Mouse (Mus musculus) intestine, embryonic 14.5 days (tissue): ENCODE data around the gene Slc26a10. TPM values are rescaled to one million over a fixed set of nuclear protein-coding genes. Genes with fewer than 3 reads are reported as not detected.
A peak's percentile ranks its signal among the peaks of the same experiment; 100 is the strongest.
"Not testable (repeated sequence)": the region's sequence is repeated elsewhere in the genome, so short reads cannot be mapped to it uniquely, and the experiment has no call there.

Source experiments
- ATAC-seq: fragments of 200-750 bp; cut with Nextera tagmentation; replicated peaks from 2 replicates; pipeline ENCODE4 v1.8.0; 2017; ENCODE audit warnings: low read depth, moderate number of reproducible peaks, moderate TSS enrichment, moderate library complexity; ENCODE audit not compliant: low FRiP score, low TSS enrichment
- DNase-seq: peaks from one replicate; pipeline ENCODE4 v3.0.0-alpha.2; 2018; ENCODE audit warnings: low spot score
- H3K27ac ChIP-seq: fragments of 300-500 bp; sonication (generic); 2 replicates; pipeline ENCODE4 v1.5.1; 2014; ENCODE audit warnings: low read depth, mild to moderate bottlenecking, control low read depth
- H3K27me3 ChIP-seq: fragments of 300-500 bp; sonication (generic); replicated peaks from 2 replicates; pipeline ENCODE4 v1.6.1; 2014; ENCODE audit warnings: low read length, control low read depth; ENCODE audit not compliant: control insufficient read depth, insufficient read depth
- H3K36me3 ChIP-seq: fragments of 300-500 bp; sonication (generic); 2 replicates; pipeline ENCODE4 v1.6.1; 2014; ENCODE audit warnings: low read length, control low read depth; ENCODE audit not compliant: control insufficient read depth, insufficient read depth
- H3K4me1 ChIP-seq: fragments of 300-500 bp; sonication (generic); replicated peaks from 2 replicates; pipeline ENCODE4 v1.6.1; 2014; ENCODE audit warnings: low read length, control low read depth, mixed read lengths; ENCODE audit not compliant: control insufficient read depth, insufficient read depth
- H3K4me2 ChIP-seq: fragments of 300-500 bp; sonication (generic); 2 replicates; pipeline ENCODE4 v1.6.1; 2014; ENCODE audit warnings: low read length
- H3K4me3 ChIP-seq: fragments of 300-500 bp; sonication (generic); 2 replicates; pipeline ENCODE4 v1.5.1; 2014; ENCODE audit warnings: low read depth, low read length, control low read depth, mixed read lengths
- H3K9ac ChIP-seq: fragments of 300-500 bp; sonication (generic); 2 replicates; pipeline ENCODE4 v1.6.1; 2014; ENCODE audit warnings: mild to moderate bottlenecking, low read length
- H3K9me3 ChIP-seq: fragments of 300-500 bp; sonication (generic); 2 replicates; pipeline ENCODE4 v1.6.1; 2016; ENCODE audit warnings: low read length, control low read depth; ENCODE audit not compliant: control insufficient read depth
- WGBS: fragments of 180-500 bp; shearing (Covaris S2); extraction: QIAGEN DNeasy Blood & Tissue Kit; methylation state at CpG from one replicate; pipeline ENCODE4 v1.1.7; 2014; 5-methylcytosine and 5-hydroxymethylcytosine counted together
- polyA plus RNA-seq: library from polyadenylated mRNA; unstranded; fragments of >200 nt; fragmentation: Nextera tagmentation; extraction: Ambion mirVana; gene quantifications from 2 replicates; pipeline ENCODE4 v1.2.1, GENCODE M21; 2014

The Slc26a10 gene
- polyA plus RNA-seq, 1 experiment from 2014 or later, result 1.3 TPM

DNA sequence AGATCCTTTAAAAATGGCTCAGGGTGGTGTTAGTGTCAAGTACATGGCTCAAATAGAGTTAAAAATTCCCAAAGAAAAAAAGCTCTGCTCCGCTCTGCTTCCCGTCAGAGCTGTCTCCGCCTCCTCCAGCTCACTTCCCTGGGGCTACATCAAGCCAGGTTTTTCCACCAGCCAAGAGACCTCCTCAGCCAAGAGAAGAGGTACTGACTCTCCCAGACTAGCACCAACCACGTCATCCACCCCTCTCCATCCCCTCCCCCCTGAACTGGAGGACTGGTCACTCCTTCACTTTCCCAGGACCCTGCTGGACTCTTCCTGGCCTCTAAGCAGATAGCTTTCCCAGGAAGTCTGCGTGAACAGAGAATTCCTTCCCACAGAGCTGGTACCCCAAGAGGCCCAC, 15.9 kb upstream of the Slc26a10 start:
- peaks cover 14% of the 10 kb centered on the region for H3K4me1 ChIP-seq
- H3K27me3 ChIP-seq, result no peaks in the 10 kb centered on the region

DNA sequence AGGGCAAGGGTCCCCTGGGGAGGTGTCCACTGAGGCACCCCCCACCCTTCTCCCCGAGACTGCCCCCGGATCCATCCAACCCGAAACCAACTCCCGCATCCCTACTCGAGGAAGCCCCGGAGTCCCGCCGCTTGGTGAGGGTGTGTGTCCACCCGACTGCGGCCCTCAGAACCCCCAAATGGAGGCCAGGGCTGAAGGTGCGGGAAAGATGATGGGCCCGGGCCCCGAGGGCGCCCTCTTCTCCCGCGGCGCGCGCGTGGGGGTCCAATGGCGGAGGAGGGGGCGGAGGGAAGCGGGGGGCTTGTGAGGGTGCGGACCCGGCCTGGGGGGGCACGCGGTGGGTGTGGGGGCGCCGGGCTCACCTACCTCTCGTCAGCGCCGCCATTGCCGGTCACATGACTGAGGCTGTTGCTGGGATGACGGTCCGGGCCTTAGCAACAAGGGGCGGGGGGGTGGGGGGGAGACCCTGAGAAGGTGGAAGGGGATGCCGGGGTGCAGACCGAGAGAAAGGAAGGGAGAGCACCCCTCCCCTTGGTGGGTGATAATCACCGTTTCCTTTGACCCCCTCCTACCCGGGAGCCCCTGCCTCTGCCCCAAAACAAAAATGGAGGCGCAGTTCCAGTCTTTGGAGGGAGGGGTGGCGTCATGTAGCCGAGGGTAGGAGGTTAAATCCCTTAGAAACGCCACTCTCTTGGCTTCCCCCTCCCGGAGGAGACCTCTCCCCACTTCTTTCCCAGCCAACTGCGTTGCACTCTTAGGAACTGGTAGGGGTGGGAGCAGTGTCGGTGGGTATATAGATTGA, 15.1 kb upstream of the Slc26a10 start, which contains the start of gene Dtx3:
TSS of gene Dtx3 (minus strand) at position 401 of the 802 bp plus-strand sequence.
- Histone ChIP-seq H3K4me1 (peaks cover 18% of the 10 kb centered on the region), H3K4me3 (peak within 1 kb of the TSS; percentile 80), H3K27me3 (no peaks in the 10 kb centered on the region), H3K4me2 (peak within 1 kb of the TSS; percentile 93), H3K36me3 (peaks cover 42% of the 10 kb centered on the region), H3K9me3 (no peaks in the 10 kb centered on the region), H3K9ac (peak within 1 kb of the TSS; percentile 90), H3K27ac (peak within 1 kb of the TSS; percentile 89)
- under 1% methylated on average over 32 of the region's 47 CpGs for WGBS
- ATAC-seq (peak; percentile 50), DNase-seq (peak; percentile 78)

More for the DNA sequence above, 15.9 kb upstream of the Slc26a10 start:
- DNase-seq (peak; percentile 77), ATAC-seq (peak; percentile 62)
- Histone ChIP-seq H3K9ac (peak overlapping the region; percentile 90), H3K9me3 (no peaks in the 10 kb centered on the region), H3K27ac (peak overlapping the region; percentile 89), H3K4me3 (peak overlapping the region; percentile 80), H3K4me2 (peak overlapping the region; percentile 93), H3K36me3 (peaks cover 38% of the 10 kb centered on the region)
- WGBS, result 8% methylated on average over 5 of the region's 5 CpGs

GRCm38 (mm10) chr10:127194428-127195327, 14.2 kb upstream of the Slc26a10 start:
- 9% methylated on average over 22 of the region's 22 CpGs for WGBS
- ATAC-seq (peak; percentile 37; the same call in 1 of the 2 replicates), DNase-seq (peak; percentile 62)
- H3K27ac ChIP-seq, result peak overlapping the region; percentile 89
- peak overlapping the region; percentile 93 for H3K4me2 ChIP-seq
- peak overlapping the region; percentile 90 for H3K9ac ChIP-seq
- H3K27me3 ChIP-seq, result no peaks in the 10 kb centered on the region
- peaks cover 36% of the 10 kb centered on the region for H3K36me3 ChIP-seq
- H3K9me3 ChIP-seq, result no peaks in the 10 kb centered on the region
- peak overlapping the region; percentile 80 for H3K4me3 ChIP-seq
- H3K4me1 ChIP-seq, result peaks cover 25% of the 10 kb centered on the region

- H3K4me2 ChIP-seq, result no peak overlapping the region
- H3K4me1 ChIP-seq, result peaks cover 25% of the 10 kb centered on the region
- H3K4me3 ChIP-seq, result no peak overlapping the region
- peaks cover 21% of the 10 kb centered on the region for H3K36me3 ChIP-seq
- no peak overlapping the region for H3K9ac ChIP-seq
- no peak overlapping the region for H3K27ac ChIP-seq
- H3K9me3 ChIP-seq, result no peaks in the 10 kb centered on the region
- DNase-seq (peak; percentile 47), ATAC-seq (no peak)
- no peaks in the 10 kb centered on the region for H3K27me3 ChIP-seq
- WGBS, result 85% methylated on average over 9 of the region's 9 CpGs
Measured at GRCm38 (mm10) chr10:127193011-127193410, 12.6 kb upstream of the Slc26a10 start.

DNA sequence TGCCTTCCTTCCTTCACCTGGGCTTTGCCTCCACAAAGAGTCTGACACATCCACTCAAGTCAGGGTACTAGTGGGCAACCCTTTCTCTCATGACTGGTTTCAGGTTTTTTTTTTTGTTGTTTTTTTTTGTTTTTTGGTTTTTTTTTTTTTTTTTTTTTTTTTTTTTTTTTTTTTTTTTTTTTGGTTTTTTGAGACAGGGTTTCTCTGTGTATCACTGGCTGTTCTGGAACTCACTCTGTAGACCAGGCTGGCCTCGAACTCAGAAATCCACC, 11.5 kb upstream of the Slc26a10 start:
- H3K36me3 ChIP-seq, result peaks cover 18% of the 10 kb centered on the region
- peaks cover 25% of the 10 kb centered on the region for H3K4me1 ChIP-seq
- not testable (repeated sequence) for ATAC-seq, H3K27ac ChIP-seq, H3K9me3 ChIP-seq, H3K27me3 ChIP-seq, DNase-seq, H3K4me3 ChIP-seq, H3K4me2 ChIP-seq, H3K9ac ChIP-seq
- 83% methylated on average over 1 of the region's 1 CpGs for WGBS

DNA sequence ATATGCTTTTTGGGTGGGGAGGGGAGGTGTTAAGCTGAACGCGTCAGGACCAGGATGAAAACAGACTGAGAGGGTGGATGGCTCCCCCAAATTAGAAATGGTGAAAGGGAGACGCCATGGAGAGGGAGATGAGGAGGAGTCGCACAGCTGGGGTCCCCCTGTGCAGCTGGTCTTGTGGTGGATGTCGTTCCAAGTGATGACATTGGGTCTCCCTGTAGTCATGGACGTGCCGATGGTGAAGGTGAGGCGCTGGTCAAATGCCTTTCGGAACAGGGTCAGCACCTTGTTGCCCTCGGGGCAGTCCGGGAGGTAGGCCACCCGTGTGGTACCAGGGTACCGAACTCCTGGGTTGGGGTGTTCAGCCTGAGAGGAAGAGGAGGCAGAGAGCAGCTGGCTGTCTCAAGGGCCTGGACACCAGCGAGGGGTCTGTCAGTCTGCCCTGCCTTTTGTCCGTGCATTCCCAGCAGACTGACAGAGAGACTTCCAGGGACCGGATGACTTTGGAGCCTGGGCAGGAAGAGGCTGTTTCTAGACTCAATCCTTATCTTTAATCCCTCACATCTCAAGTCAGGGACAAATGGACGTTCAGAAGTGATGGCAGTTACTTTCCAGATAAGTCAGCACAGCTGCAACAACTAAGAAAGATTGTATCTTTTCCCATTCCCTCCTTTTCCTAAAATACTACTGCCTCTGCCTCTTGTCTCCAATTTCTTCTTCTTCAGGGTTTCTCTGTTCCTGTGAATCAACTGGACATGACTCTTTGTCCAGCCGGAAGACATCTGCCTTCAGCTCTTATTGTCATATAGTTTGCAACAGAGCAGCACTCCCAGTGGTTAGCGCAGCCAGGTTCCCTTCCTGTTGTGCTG, 11.0 kb upstream of the Slc26a10 start:
- Histone ChIP-seq H3K4me2 (no peak overlapping the region), H3K36me3 (peaks cover 21% of the 10 kb centered on the region), H3K27ac (no peak overlapping the region), H3K9ac (no peak overlapping the region), H3K4me3 (no peak overlapping the region), H3K27me3 (no peaks in the 10 kb centered on the region), H3K4me1 (peaks cover 20% of the 10 kb centered on the region), H3K9me3 (no peaks in the 10 kb centered on the region)
- DNase-seq (no peak), ATAC-seq (no peak)
- 78% methylated on average over 19 of the region's 19 CpGs for WGBS

GRCm38 (mm10) chr10:127190398-127191190, 10.1 kb upstream of the Slc26a10 start:
- H3K4me3 ChIP-seq, result peak overlapping the region; percentile 65
- H3K27me3 ChIP-seq, result no peaks in the 10 kb centered on the region
- peak overlapping the region; percentile 81; the same call in 1 of the 2 replicates for H3K27ac ChIP-seq
- H3K4me1 ChIP-seq, result peaks cover 19% of the 10 kb centered on the region
- WGBS, result 47% methylated on average over 14 of the region's 14 CpGs
- H3K36me3 ChIP-seq, result peaks cover 26% of the 10 kb centered on the region
- ATAC-seq, result no peak
- H3K9ac ChIP-seq, result no peak overlapping the region
- no peaks in the 10 kb centered on the region for H3K9me3 ChIP-seq
- DNase-seq, result peak; percentile 62
- H3K4me2 ChIP-seq, result peak overlapping the region; percentile 94
